Mouse (Mus musculus): ENCODE data around the gene Xlr3c. TPM values are rescaled to one million over a fixed set of nuclear protein-coding genes. Genes with fewer than 3 reads are reported as not detected.
"Not testable (repeated sequence)": the region's sequence is repeated elsewhere in the genome, so short reads cannot be mapped to it uniquely, and the experiment has no call there.

The Xlr3c gene
- not detected in 2 replicates for polyA plus RNA-seq (2012; rRNA removed)

- H3K36me3 ChIP-seq (ENCODE audit: control insufficient read depth, insufficient read depth, low read length); H3K27ac ChIP-seq (ENCODE audit: control insufficient read depth, insufficient read depth, low read length): not testable (repeated sequence)
- 95% methylated on average over 14 of the region's 14 CpGs for WGBS
These were observed at the start of gene Xlr3c for GRCm38 (mm10) chrX:73265270-73265669. Xlr3c (minus strand) TSS chrX:73265390.

GRCm38 (mm10) chrX:73312522-73312921, 47.3 kb upstream of the Xlr3c start:
- Histone ChIP-seq H3K4me3 (ENCODE audit: control insufficient read depth, insufficient read depth, low read length) (no peak overlapping the region), H3K27ac (ENCODE audit: control insufficient read depth, insufficient read depth, low read length) (no peak overlapping the region), H3K4me1 (replicated peaks; ENCODE audit: control insufficient read depth, insufficient read depth, low read length) (no peaks in the 10 kb centered on the region), H3K27me3 (ENCODE audit: control insufficient read depth, insufficient read depth, low read length) (no peaks in the 10 kb centered on the region), H3K36me3 (ENCODE audit: control insufficient read depth, insufficient read depth, low read length) (no peaks in the 10 kb centered on the region)
- DNase-seq = peak; percentile 32
- TF ChIP-seq CTCF (IDR thresholded peaks at IDR 0.05; ENCODE audit: borderline replicate concordance, control insufficient read depth, extremely low read depth, insufficient read depth, low read length, poor library complexity) (no peak), POLR2A (IDR thresholded peaks at IDR 0.05; ENCODE audit: control insufficient read depth, extremely low read depth, insufficient read depth, low read length, poor library complexity) (no peak)
- WGBS = 25% methylated on average over 3 of the region's 3 CpGs

More at GRCm38 (mm10) chrX:73265270-73265669, at the start of gene Xlr3c:
- not testable (repeated sequence) for H3K4me1 ChIP-seq (replicated peaks; ENCODE audit: control insufficient read depth, insufficient read depth, low read length); H3K4me3 ChIP-seq (ENCODE audit: control insufficient read depth, insufficient read depth, low read length); H3K27me3 ChIP-seq (ENCODE audit: control insufficient read depth, insufficient read depth, low read length); DNase-seq

GRCm38 (mm10) chrX:73295745-73296144, 30.6 kb upstream of the Xlr3c start:
- not testable (repeated sequence) for H3K27ac ChIP-seq (ENCODE audit: control insufficient read depth, insufficient read depth, low read length); H3K36me3 ChIP-seq (ENCODE audit: control insufficient read depth, insufficient read depth, low read length); H3K27me3 ChIP-seq (ENCODE audit: control insufficient read depth, insufficient read depth, low read length); DNase-seq; H3K4me1 ChIP-seq (replicated peaks; ENCODE audit: control insufficient read depth, insufficient read depth, low read length); H3K4me3 ChIP-seq (ENCODE audit: control insufficient read depth, insufficient read depth, low read length)
- WGBS = 82% methylated on average over 8 of the region's 10 CpGs

GRCm38 (mm10) chrX:73292876-73293275, 27.7 kb upstream of the Xlr3c start, which contains the start of the genes Xlr5a and Xlr5c:
Xlr5a (minus strand) TSS chrX:73292976.
Xlr5c (minus strand) TSS chrX:73292976.
- H3K4me3 ChIP-seq (ENCODE audit: control insufficient read depth, insufficient read depth, low read length); H3K36me3 ChIP-seq (ENCODE audit: control insufficient read depth, insufficient read depth, low read length); H3K27ac ChIP-seq (ENCODE audit: control insufficient read depth, insufficient read depth, low read length); H3K4me1 ChIP-seq (replicated peaks; ENCODE audit: control insufficient read depth, insufficient read depth, low read length); DNase-seq; H3K27me3 ChIP-seq (ENCODE audit: control insufficient read depth, insufficient read depth, low read length): not testable (repeated sequence)
- 93% methylated on average over 16 of the region's 17 CpGs for WGBS

GRCm38 (mm10) chrX:73262428-73262827, 2.8 kb downstream of the Xlr3c start:
- not testable (repeated sequence) for H3K27me3 ChIP-seq (ENCODE audit: control insufficient read depth, insufficient read depth, low read length); DNase-seq; H3K27ac ChIP-seq (ENCODE audit: control insufficient read depth, insufficient read depth, low read length); H3K36me3 ChIP-seq (ENCODE audit: control insufficient read depth, insufficient read depth, low read length); H3K4me3 ChIP-seq (ENCODE audit: control insufficient read depth, insufficient read depth, low read length); H3K4me1 ChIP-seq (replicated peaks; ENCODE audit: control insufficient read depth, insufficient read depth, low read length)
- 83% methylated on average over 1 of the region's 2 CpGs for WGBS

GRCm38 (mm10) chrX:73242821-73243325, 22.3 kb downstream of the Xlr3c start, which contains the start of gene Xlr4c:
Xlr4c (minus strand) TSS chrX:73243130.
- WGBS = 32% methylated on average over 14 of the region's 14 CpGs
- H3K4me3 ChIP-seq (ENCODE audit: control insufficient read depth, insufficient read depth, low read length); H3K27ac ChIP-seq (ENCODE audit: control insufficient read depth, insufficient read depth, low read length); H3K4me1 ChIP-seq (replicated peaks; ENCODE audit: control insufficient read depth, insufficient read depth, low read length); H3K36me3 ChIP-seq (ENCODE audit: control insufficient read depth, insufficient read depth, low read length); H3K27me3 ChIP-seq (ENCODE audit: control insufficient read depth, insufficient read depth, low read length): not testable (repeated sequence)
- DNase-seq = peak; percentile 2

GRCm38 (mm10) chrX:73229288-73229687, 35.9 kb downstream of the Xlr3c start:
- H3K4me1 ChIP-seq (replicated peaks; ENCODE audit: control insufficient read depth, insufficient read depth, low read length) = peaks cover 4% of the 10 kb centered on the region
- H3K36me3 ChIP-seq (ENCODE audit: control insufficient read depth, insufficient read depth, low read length) = no peaks in the 10 kb centered on the region
- peak overlapping the region; percentile 95 for H3K4me3 ChIP-seq (ENCODE audit: control insufficient read depth, insufficient read depth, low read length)
- no peak for DNase-seq
- 21% methylated on average over 3 of the region's 3 CpGs for WGBS
- H3K27ac ChIP-seq (ENCODE audit: control insufficient read depth, insufficient read depth, low read length) = peak overlapping the region; percentile 33; the same call in 1 of the 2 replicates
- H3K27me3 ChIP-seq (ENCODE audit: control insufficient read depth, insufficient read depth, low read length) = no peaks in the 10 kb centered on the region
- TF ChIP-seq CTCF (IDR thresholded peaks at IDR 0.05; ENCODE audit: borderline replicate concordance, control insufficient read depth, extremely low read depth, insufficient read depth, low read length, poor library complexity) (no peak), POLR2A (IDR thresholded peaks at IDR 0.05; ENCODE audit: control insufficient read depth, extremely low read depth, insufficient read depth, low read length, poor library complexity) (no peak)
